Mouse (Mus musculus): ENCODE data around the gene Cars.
A peak's percentile ranks its signal among the peaks of the same experiment; 100 is the strongest.

The Cars gene

DNA sequence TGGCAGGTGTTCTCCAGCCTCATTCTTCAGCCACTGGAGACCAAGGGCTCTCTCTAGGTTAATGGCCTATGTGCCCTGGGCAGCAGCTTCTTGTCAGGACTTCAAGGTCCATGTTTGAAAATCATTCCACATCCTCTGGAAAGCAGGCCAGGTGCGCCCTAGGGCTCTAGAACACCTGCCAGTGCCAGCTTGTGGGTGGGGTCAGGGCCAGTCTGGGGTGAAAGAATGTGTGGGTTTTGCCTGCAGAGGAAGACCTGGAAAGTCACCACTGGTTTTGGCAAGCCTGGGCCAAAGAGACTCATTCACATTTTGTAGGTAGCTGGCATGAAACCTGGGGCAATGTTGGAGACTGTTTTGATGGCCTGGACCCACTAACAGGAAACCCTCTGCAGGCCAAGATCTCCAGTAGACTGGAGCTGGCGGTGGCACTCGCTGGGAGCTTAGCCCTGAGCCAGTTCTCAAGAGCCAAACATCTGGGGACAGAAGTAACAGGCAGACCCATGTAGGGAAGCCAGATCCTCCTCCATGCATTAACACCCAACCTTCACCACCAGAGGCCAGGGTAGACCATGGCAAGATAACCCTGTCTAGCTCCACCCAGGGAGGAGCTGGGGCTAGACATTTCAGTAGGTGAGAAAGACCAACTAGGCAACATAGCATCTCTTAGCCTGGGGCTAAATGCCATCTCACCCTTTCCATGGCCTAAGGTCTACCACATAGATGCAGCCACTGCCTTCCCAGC lies 89.1 kb downstream of the Cars start:
- peak; percentile 40 to 75 for DNase-seq

DNA sequence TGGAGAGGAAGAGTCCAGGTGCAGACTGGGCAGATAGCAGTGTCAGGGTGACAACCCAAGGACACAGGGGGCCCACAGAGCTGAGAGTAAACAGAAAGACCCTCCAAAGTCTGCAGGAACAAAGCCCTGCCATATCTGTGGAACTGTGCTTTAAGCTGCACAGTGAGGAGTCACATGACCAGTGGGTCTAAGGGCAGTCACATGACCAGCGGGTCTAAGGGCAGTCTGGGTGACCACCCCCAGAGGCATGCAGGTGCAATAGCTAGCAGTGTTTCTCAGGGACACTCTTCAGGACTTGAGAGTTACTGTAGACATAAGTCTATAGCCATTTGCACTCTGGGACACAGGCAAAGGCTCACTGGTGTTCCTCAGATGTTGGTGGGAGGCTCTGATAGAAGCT lies 90.3 kb downstream of the Cars start:
- peak; percentile 62 to 83 for DNase-seq
